Mouse (Mus musculus) testis, postnatal 14 days (tissue): Measurements from ENCODE around the gene Prune2.
"Not testable (repeated sequence)": the region's sequence is repeated elsewhere in the genome, so short reads cannot be mapped to it uniquely, and the experiment has no call there.

ENCODE experiments used
- DNase-seq: peaks from one replicate; pipeline ENCODE4 v3.0.0; 2021; ENCODE audit warnings: low spot score

Prune2 gene

GRCm38 (mm10) chr19:17130544-17130943, 174.6 kb downstream of the Prune2 start:
- DNase-seq = no peak

- DNase-seq = no peak
These were observed 181.0 kb downstream of the Prune2 start for GRCm38 (mm10) chr19:17136677-17137460.

- DNase-seq = no peak
These were observed 181.7 kb downstream of the Prune2 start for GRCm38 (mm10) chr19:17137656-17138055.

GRCm38 (mm10) chr19:17138144-17138915, 182.4 kb downstream of the Prune2 start:
- DNase-seq = no peak

- DNase-seq = no peak
These were observed 184.3 kb downstream of the Prune2 start for GRCm38 (mm10) chr19:17140016-17140914.

GRCm38 (mm10) chr19:17143245-17143644, 187.3 kb downstream of the Prune2 start:
- no peak for DNase-seq

- DNase-seq = no peak
These were observed 188.3 kb downstream of the Prune2 start for GRCm38 (mm10) chr19:17144205-17144604.

GRCm38 (mm10) chr19:17150064-17150463, 194.1 kb downstream of the Prune2 start:
- DNase-seq = no peak

- DNase-seq = no peak
These were observed 195.9 kb downstream of the Prune2 start for GRCm38 (mm10) chr19:17151781-17152180.

GRCm38 (mm10) chr19:17152461-17152860, 196.5 kb downstream of the Prune2 start:
- no peak for DNase-seq

- no peak for DNase-seq
These were observed 198.2 kb downstream of the Prune2 start for GRCm38 (mm10) chr19:17153911-17154639.

- DNase-seq = no peak
These were observed 199.3 kb downstream of the Prune2 start for GRCm38 (mm10) chr19:17155216-17155615.

GRCm38 (mm10) chr19:17159676-17160075, 203.8 kb downstream of the Prune2 start:
- DNase-seq = no peak

- DNase-seq = no peak
These were observed 204.3 kb downstream of the Prune2 start for GRCm38 (mm10) chr19:17160231-17160630.

- no peak for DNase-seq
These were observed 207.6 kb downstream of the Prune2 start for GRCm38 (mm10) chr19:17163511-17163953.

- no peak for DNase-seq
These were observed 210.4 kb downstream of the Prune2 start for GRCm38 (mm10) chr19:17166288-17166687.

GRCm38 (mm10) chr19:17168186-17168585, 212.3 kb downstream of the Prune2 start:
- no peak for DNase-seq

GRCm38 (mm10) chr19:17169746-17170145, 213.8 kb downstream of the Prune2 start:
- DNase-seq = no peak

- not testable (repeated sequence) for DNase-seq
These were observed 218.6 kb downstream of the Prune2 start for GRCm38 (mm10) chr19:17174501-17174900.

GRCm38 (mm10) chr19:17180506-17180905, 224.6 kb downstream of the Prune2 start:
- DNase-seq = no peak

GRCm38 (mm10) chr19:17194730-17195129, 238.8 kb downstream of the Prune2 start:
- DNase-seq = no peak
